Mouse (Mus musculus): Measurements from ENCODE around the gene Sap18.

GRCm38 (mm10) chr14:57753351-57753992 is 44.5 kb upstream of the Sap18 start:
- TF ChIP-seq EP300 (IDR thresholded peaks at IDR 0.05; ENCODE audit: low read depth): peak; percentile 92
- TF ChIP-seq CTCF (IDR thresholded peaks at IDR 0.05; ENCODE audit: low read depth): no peak
